Mouse (Mus musculus) forebrain, postnatal 0 days (tissue): Measurements from ENCODE around the gene Flvcr2. TPM values are rescaled to one million over a fixed set of nuclear protein-coding genes. Genes with fewer than 3 reads are reported as not detected.

Source experiments
- ATAC-seq: fragments of 200-750 bp; cut with Nextera tagmentation; 2 replicates; pipeline ENCODE4 v1.8.0; 2017; ENCODE audit warnings: mild to moderate bottlenecking, moderate library complexity
- DNase-seq: peaks from one replicate; pipeline ENCODE4 v3.0.0-alpha.2; 2015
- H3K27ac ChIP-seq: fragments of 300-500 bp; sonication (generic); 2 replicates; pipeline ENCODE4 v1.5.1; 2014; ENCODE audit warnings: low read depth, mild to moderate bottlenecking, antibody characterized with exemption, low read length, moderate library complexity, mixed read lengths
- H3K27me3 ChIP-seq: fragments of 300-500 bp; sonication (generic); 2 replicates; pipeline ENCODE4 v1.6.1; 2014; ENCODE audit warnings: mild to moderate bottlenecking, low read length, mixed read lengths; ENCODE audit not compliant: insufficient read depth
- H3K36me3 ChIP-seq: fragments of 300-500 bp; sonication (generic); 2 replicates; pipeline ENCODE4 v1.6.1; 2014; ENCODE audit warnings: mild to moderate bottlenecking, moderate library complexity; ENCODE audit not compliant: insufficient read depth
- H3K4me1 ChIP-seq: fragments of 300-500 bp; sonication (generic); 2 replicates; pipeline ENCODE4 v1.6.1; 2014; ENCODE audit warnings: antibody characterized with exemption; ENCODE audit not compliant: insufficient read depth
- H3K4me2 ChIP-seq: fragments of 300-500 bp; sonication (generic); 2 replicates; pipeline ENCODE4 v1.6.1; 2014; ENCODE audit warnings: low read depth, mild to moderate bottlenecking, moderate library complexity
- H3K4me3 ChIP-seq: fragments of 300-500 bp; sonication (generic); 2 replicates; pipeline ENCODE4 v1.5.1; 2014; ENCODE audit warnings: low read depth, low read length, mixed read lengths
- H3K9ac ChIP-seq: fragments of 300-500 bp; sonication (generic); 2 replicates; pipeline ENCODE4 v1.6.1; 2014; ENCODE audit warnings: mild to moderate bottlenecking
- H3K9me3 ChIP-seq: fragments of 300-500 bp; sonication (generic); 2 replicates; pipeline ENCODE4 v1.6.1; 2016; ENCODE audit warnings: low read length
- CTCF ChIP-seq: sonication (generic); IDR thresholded peaks from 2 replicates; pipeline ENCODE4 v1.5.1; 2016; ENCODE audit warnings: antibody characterized with exemption, control low read depth, low read depth
- WGBS: fragments of 180-500 bp; shearing (Covaris S2); extraction: QIAGEN DNeasy Blood & Tissue Kit; methylation state at CpG from one replicate; pipeline ENCODE4 v1.1.7; 2014; 5-methylcytosine and 5-hydroxymethylcytosine counted together
- polyA plus RNA-seq: library from polyadenylated mRNA; unstranded; fragments of >200 nt; fragmentation: Nextera tagmentation; extraction: Ambion mirVana; gene quantifications from 2 replicates; pipeline ENCODE4 v1.2.1, GENCODE M21; 2015
- total RNA-seq: library from RNA; depleted of rRNA; stranded (reverse); fragments of >200 nt; gene quantifications from 2 replicates; pipeline ENCODE4 v1.2.3, GENCODE M21; 2014

Gene Flvcr2
- total and polyA plus RNA-seq, 2 experiments from 2014 or later: 4.0 to 6.9 TPM

DNA sequence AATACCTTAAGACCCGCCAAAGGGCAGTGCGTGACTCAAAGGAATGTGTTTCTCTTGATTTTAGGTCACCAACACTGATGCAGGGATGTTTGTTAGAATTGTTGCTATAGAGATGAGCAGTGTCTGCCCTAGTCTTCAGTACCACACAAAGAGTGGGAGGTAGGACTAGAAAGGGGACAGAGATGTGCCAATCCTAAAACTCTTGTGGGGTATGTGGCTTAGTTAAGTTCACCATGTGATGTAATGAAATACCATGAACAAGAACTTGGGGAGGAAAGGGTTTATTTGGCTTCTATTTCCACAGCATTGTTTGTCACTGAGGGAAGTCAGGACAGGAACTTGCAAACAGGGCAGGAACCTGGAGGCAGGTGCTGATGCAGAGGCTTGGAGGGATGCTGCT is 33.8 kb upstream of the Flvcr2 start:
- TF ChIP-seq CTCF: no peak
- no peak overlapping the region for H3K4me3 ChIP-seq
- WGBS: 87% methylated on average over 2 of the region's 2 CpGs
- no peaks in the 10 kb centered on the region for H3K36me3 ChIP-seq
- no peaks in the 10 kb centered on the region for H3K27me3 ChIP-seq
- H3K27ac ChIP-seq: peak overlapping the region; percentile 15; the same call in 1 of the 2 replicates
- no peak overlapping the region for H3K9ac ChIP-seq
- no peaks in the 10 kb centered on the region for H3K9me3 ChIP-seq
- DNase-seq: no peak
- no peaks in the 10 kb centered on the region for H3K4me1 ChIP-seq
- H3K4me2 ChIP-seq: no peak overlapping the region
- ATAC-seq: no peak

DNA sequence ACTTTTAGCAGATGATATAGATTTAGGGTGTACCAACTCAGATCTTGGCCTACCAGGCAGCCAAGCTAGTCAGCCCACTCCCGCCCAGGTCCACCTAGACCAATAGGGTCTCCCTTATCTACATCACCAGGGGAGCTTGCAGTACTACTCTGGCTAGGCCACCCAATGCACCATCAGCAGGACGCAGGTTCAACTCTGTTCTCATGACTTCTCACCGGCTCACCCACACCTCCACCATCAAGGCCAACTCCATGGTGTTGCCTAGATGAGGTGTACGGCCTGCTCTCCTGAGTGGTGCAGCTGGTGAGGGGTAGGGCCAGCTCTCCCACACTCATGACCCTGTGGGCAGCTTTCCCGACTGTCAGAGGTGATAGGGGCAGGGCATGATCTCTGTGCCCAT is 32.2 kb upstream of the Flvcr2 start:
- H3K9me3 ChIP-seq: no peaks in the 10 kb centered on the region
- 94% methylated on average over 5 of the region's 5 CpGs for WGBS
- no peaks in the 10 kb centered on the region for H3K36me3 ChIP-seq
- no peak overlapping the region for H3K4me2 ChIP-seq
- no peak overlapping the region for H3K27ac ChIP-seq
- H3K4me1 ChIP-seq: no peaks in the 10 kb centered on the region
- no peak for TF ChIP-seq CTCF
- H3K27me3 ChIP-seq: no peaks in the 10 kb centered on the region
- H3K9ac ChIP-seq: no peak overlapping the region
- ATAC-seq (no peak), DNase-seq (no peak)
- no peak overlapping the region for H3K4me3 ChIP-seq

DNA sequence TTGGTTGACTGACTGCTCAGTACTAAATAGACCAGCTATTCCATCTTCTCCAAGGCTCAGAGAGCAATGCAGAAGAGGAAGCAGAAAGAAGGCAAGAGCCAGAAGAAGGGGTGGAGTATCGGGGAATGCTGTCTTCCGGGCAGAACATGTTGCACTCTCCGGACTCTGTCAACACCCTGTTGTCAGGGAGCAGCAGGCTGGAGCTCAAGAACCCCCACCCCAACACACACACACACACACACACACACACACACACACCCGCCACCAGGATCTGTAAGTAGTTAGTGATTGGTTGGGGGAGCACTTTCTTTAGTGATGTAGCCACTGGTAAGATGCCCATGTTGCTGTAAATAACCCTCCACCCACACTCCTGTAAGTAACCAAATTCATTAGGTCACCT is 21.0 kb upstream of the Flvcr2 start:
- H3K9ac ChIP-seq: no peak overlapping the region
- 85% methylated on average over 4 of the region's 4 CpGs for WGBS
- no peak for TF ChIP-seq CTCF
- H3K9me3 ChIP-seq: no peaks in the 10 kb centered on the region
- no peak overlapping the region for H3K4me2 ChIP-seq
- H3K4me1 ChIP-seq: no peaks in the 10 kb centered on the region
- no peaks in the 10 kb centered on the region for H3K36me3 ChIP-seq
- no peak overlapping the region for H3K4me3 ChIP-seq
- H3K27ac ChIP-seq: no peak overlapping the region
- no peak for DNase-seq
- H3K27me3 ChIP-seq: no peaks in the 10 kb centered on the region; the same call in 1 of the 2 replicates
- ATAC-seq: no peak

DNA sequence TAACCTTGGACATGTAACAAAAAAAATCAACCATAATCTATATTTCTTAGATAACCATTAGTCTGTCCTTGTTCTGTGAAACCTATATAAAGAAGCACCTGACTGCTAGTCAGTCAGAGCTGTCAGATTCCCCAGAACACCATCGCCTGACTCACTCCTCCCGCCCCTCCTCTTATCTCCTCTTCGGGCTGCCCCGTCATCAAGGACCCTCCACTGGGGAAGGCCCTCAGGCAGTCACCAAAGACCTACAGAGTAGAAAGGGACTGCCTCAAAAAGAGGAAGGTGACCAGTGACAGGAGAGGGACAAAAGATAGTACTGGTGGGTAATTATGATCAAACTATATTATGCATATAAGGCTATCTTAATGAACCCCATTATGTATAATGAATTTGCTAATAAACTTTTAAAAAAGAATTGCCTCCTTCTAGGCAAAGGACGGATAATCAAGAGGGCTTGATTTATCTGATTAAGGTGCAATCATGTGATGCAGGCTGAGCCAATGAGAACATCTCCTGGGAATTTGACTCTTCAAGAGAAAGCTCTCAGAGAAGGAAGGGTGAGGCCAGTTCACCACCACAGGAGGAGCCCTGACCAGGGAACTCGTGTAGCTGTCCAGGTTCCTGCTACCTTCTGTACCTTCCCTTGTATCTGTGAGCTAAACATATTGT is 19.5 kb upstream of the Flvcr2 start:
- DNase-seq (no peak), ATAC-seq (no peak)
- no peak overlapping the region for H3K9ac ChIP-seq
- H3K27me3 ChIP-seq: no peaks in the 10 kb centered on the region; the same call in 1 of the 2 replicates
- H3K36me3 ChIP-seq: no peaks in the 10 kb centered on the region
- H3K4me3 ChIP-seq: no peak overlapping the region
- no peaks in the 10 kb centered on the region for H3K9me3 ChIP-seq
- TF ChIP-seq CTCF: no peak
- no peak overlapping the region for H3K27ac ChIP-seq
- H3K4me2 ChIP-seq: no peak overlapping the region
- no peaks in the 10 kb centered on the region for H3K4me1 ChIP-seq
- 60% methylated on average over 6 of the region's 6 CpGs for WGBS

DNA sequence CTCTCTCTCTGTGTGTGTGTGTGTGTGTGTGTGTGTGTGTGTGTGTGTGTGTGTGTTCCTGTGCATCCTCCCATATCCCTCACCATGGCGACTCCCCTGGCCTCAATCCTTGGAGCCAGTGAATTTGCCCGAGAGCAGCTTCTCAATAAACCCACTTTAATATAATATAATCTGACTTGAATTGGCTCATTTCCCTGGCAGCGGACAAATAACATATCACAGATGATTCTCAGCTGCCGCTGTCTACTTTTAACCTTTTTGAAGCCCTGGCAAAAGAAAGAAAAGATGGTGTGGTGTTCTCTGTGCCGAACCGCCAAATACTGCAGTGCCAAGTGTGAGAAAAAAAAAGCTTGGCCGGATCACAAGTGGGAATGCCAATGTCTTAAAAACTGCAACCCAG is 18.2 kb upstream of the Flvcr2 start:
- H3K36me3 ChIP-seq: no peaks in the 10 kb centered on the region

DNA sequence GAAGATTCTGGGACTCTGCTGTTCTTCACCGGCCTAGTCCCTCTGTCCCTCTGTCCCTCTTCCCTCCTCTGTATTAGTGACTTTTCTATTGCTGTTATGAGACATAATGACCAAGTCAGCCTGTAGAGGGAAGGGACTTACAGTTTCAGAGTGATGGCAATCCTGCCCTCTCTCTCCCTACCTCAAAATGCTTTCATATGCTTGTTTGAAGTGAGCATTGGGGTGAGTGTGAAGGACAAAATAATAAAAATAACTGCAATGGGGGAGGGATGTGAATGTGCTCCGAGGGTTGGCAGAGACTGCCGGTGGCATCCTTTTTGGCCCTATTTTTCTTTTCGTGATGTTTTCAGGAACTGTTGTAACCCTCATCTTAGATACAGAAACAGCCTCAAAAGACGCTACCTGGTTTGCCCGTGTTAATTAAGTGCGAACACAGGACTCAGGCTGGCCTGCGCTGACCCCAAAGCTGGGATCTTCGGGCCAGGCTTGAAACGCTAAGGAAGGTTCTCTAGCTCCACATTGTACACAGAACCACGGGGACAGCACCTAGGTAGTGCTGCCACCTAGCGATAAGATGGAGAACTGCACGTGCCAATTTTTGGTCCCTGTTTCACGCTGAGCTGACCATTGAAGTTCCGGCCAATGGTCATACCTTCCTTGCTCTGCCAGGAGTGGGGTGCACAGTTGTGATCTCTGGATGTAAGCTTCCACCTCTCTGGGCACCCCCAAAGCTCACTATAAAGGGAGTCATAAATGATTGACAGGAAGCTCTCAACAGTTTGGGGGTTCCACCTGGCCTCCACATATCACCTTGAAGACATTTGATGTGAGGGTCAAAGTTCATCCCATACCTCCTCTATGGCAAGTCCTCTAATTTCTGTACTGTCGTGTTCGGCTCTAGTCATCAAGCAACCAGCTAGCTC is 17.1 kb upstream of the Flvcr2 start:
- DNase-seq (peak; percentile 59), ATAC-seq (no peak)
- TF ChIP-seq CTCF: peak; percentile 94
- H3K4me1 ChIP-seq: no peaks in the 10 kb centered on the region
- no peaks in the 10 kb centered on the region for H3K9me3 ChIP-seq
- H3K27ac ChIP-seq: no peak overlapping the region
- no peak overlapping the region for H3K4me2 ChIP-seq
- 36% methylated on average over 17 of the region's 17 CpGs for WGBS
- H3K9ac ChIP-seq: no peak overlapping the region
- no peak overlapping the region for H3K4me3 ChIP-seq
- H3K27me3 ChIP-seq: no peaks in the 10 kb centered on the region; the same call in 1 of the 2 replicates
- H3K36me3 ChIP-seq: no peaks in the 10 kb centered on the region

More for the DNA sequence above, 18.2 kb upstream of the Flvcr2 start:
- no peak for TF ChIP-seq CTCF
- Histone ChIP-seq H3K27me3 (no peaks in the 10 kb centered on the region; the same call in 1 of the 2 replicates), H3K4me2 (no peak overlapping the region), H3K9me3 (no peaks in the 10 kb centered on the region), H3K27ac (no peak overlapping the region), H3K4me3 (no peak overlapping the region), H3K9ac (no peak overlapping the region), H3K4me1 (no peaks in the 10 kb centered on the region)
- DNase-seq: no peak
- no peak for ATAC-seq
- WGBS: 56% methylated on average over 7 of the region's 7 CpGs

DNA sequence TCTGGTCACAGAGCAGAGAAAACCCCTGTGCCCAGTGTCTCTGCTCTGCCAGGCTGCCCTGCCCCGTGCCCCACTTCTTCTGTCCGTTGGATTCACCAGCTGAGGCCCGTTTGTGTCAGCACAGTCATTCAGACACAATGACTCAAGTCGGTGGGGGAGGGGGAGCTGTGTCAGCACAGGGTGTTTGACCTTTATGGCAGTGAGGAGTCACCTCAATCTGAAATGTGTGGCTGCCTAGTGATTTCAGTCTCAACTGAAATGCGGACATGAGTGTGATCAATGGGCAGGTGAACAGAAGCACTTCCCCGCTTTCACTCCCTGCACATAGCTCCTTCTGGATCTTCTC is 16.4 kb upstream of the Flvcr2 start:
- WGBS: 73% methylated on average over 6 of the region's 6 CpGs
- Histone ChIP-seq H3K9me3 (no peaks in the 10 kb centered on the region), H3K27ac (no peak overlapping the region), H3K4me2 (no peak overlapping the region), H3K36me3 (no peaks in the 10 kb centered on the region), H3K4me3 (no peak overlapping the region), H3K27me3 (no peaks in the 10 kb centered on the region), H3K4me1 (no peaks in the 10 kb centered on the region), H3K9ac (no peak overlapping the region)
- no peak for ATAC-seq
- DNase-seq: no peak
- no peak for TF ChIP-seq CTCF
